Mouse (Mus musculus): ENCODE measurements around the gene Lrrc36. TPM values are rescaled to one million over a fixed set of nuclear protein-coding genes. Genes with fewer than 3 reads are reported as not detected.
A peak's percentile ranks its signal among the peaks of the same experiment; 100 is the strongest.

Gene Lrrc36
- total and polyA plus RNA-seq, 2 experiments from 2014 or later: 0.50 to 1.7 TPM

- DNase-seq (ENCODE audit: low spot score) (no peak), ATAC-seq (no peak)
- no peak overlapping the region for H3K9ac ChIP-seq (replicated peaks; ENCODE audit: low read length)
- no peaks in the 10 kb centered on the region for H3K4me1 ChIP-seq (ENCODE audit: insufficient read depth, low read length)
- WGBS: 98% methylated on average over 2 of the region's 2 CpGs
- H3K9me3 ChIP-seq (ENCODE audit: low read length): no peaks in the 10 kb centered on the region
- H3K27me3 ChIP-seq (ENCODE audit: insufficient read depth, low read length): no peaks in the 10 kb centered on the region
- H3K4me3 ChIP-seq (ENCODE audit: low read length): no peak overlapping the region
- H3K27ac ChIP-seq: no peak overlapping the region
- no peak overlapping the region for H3K4me2 ChIP-seq (ENCODE audit: low read depth, low read length)
- no peaks in the 10 kb centered on the region for H3K36me3 ChIP-seq (ENCODE audit: insufficient read depth, low read length)
- no peak for TF ChIP-seq CTCF (IDR thresholded peaks at IDR 0.05; ENCODE audit: low read depth)
Measured at GRCm38 (mm10) chr8:105384070-105384469, 29.3 kb upstream of the Lrrc36 start.

GRCm38 (mm10) chr8:105387151-105387550 lies 26.2 kb upstream of the Lrrc36 start:
- DNase-seq (ENCODE audit: low spot score): no peak
- ATAC-seq: no peak
- H3K36me3 ChIP-seq (ENCODE audit: insufficient read depth, low read length): no peaks in the 10 kb centered on the region
- no peak for TF ChIP-seq CTCF (IDR thresholded peaks at IDR 0.05; ENCODE audit: low read depth)
- H3K4me1 ChIP-seq (ENCODE audit: insufficient read depth, low read length): no peaks in the 10 kb centered on the region
- no peak overlapping the region for H3K27ac ChIP-seq
- H3K27me3 ChIP-seq (ENCODE audit: insufficient read depth, low read length): no peaks in the 10 kb centered on the region
- no peak overlapping the region for H3K9ac ChIP-seq (replicated peaks; ENCODE audit: low read length)
- no peaks in the 10 kb centered on the region for H3K9me3 ChIP-seq (ENCODE audit: low read length)
- H3K4me2 ChIP-seq (ENCODE audit: low read depth, low read length): no peak overlapping the region
- no peak overlapping the region for H3K4me3 ChIP-seq (ENCODE audit: low read length)
- 56% methylated on average over 1 of the region's 1 CpGs for WGBS

- Histone ChIP-seq H3K27me3 (ENCODE audit: insufficient read depth, low read length) (no peaks in the 10 kb centered on the region), H3K9me3 (ENCODE audit: low read length) (no peaks in the 10 kb centered on the region), H3K9ac (replicated peaks; ENCODE audit: low read length) (no peak overlapping the region), H3K36me3 (ENCODE audit: insufficient read depth, low read length) (no peaks in the 10 kb centered on the region), H3K4me1 (ENCODE audit: insufficient read depth, low read length) (no peaks in the 10 kb centered on the region), H3K27ac (no peak overlapping the region), H3K4me3 (ENCODE audit: low read length) (no peak overlapping the region), H3K4me2 (ENCODE audit: low read depth, low read length) (no peak overlapping the region)
- TF ChIP-seq CTCF (IDR thresholded peaks at IDR 0.05; ENCODE audit: low read depth): no peak
- 63% methylated on average over 6 of the region's 6 CpGs for WGBS
- DNase-seq (ENCODE audit: low spot score) (no peak), ATAC-seq (no peak)
Measured at GRCm38 (mm10) chr8:105389096-105389495, 24.3 kb upstream of the Lrrc36 start.

GRCm38 (mm10) chr8:105393089-105393787 lies 20.1 kb upstream of the Lrrc36 start:
- Histone ChIP-seq H3K27me3 (ENCODE audit: insufficient read depth, low read length) (no peaks in the 10 kb centered on the region), H3K9me3 (ENCODE audit: low read length) (no peaks in the 10 kb centered on the region), H3K27ac (no peak overlapping the region), H3K36me3 (ENCODE audit: insufficient read depth, low read length) (no peaks in the 10 kb centered on the region), H3K9ac (replicated peaks; ENCODE audit: low read length) (no peak overlapping the region), H3K4me2 (ENCODE audit: low read depth, low read length) (no peak overlapping the region), H3K4me1 (ENCODE audit: insufficient read depth, low read length) (no peaks in the 10 kb centered on the region), H3K4me3 (ENCODE audit: low read length) (no peak overlapping the region)
- no peak for TF ChIP-seq CTCF (IDR thresholded peaks at IDR 0.05; ENCODE audit: low read depth)
- no peak for ATAC-seq
- no peak for DNase-seq (ENCODE audit: low spot score)
- 84% methylated on average over 12 of the region's 12 CpGs for WGBS

GRCm38 (mm10) chr8:105393915-105394314 lies 19.5 kb upstream of the Lrrc36 start:
- TF ChIP-seq CTCF (IDR thresholded peaks at IDR 0.05; ENCODE audit: low read depth): no peak
- no peak overlapping the region for H3K4me3 ChIP-seq (ENCODE audit: low read length)
- H3K36me3 ChIP-seq (ENCODE audit: insufficient read depth, low read length): no peaks in the 10 kb centered on the region
- DNase-seq (ENCODE audit: low spot score) (no peak), ATAC-seq (no peak)
- no peaks in the 10 kb centered on the region for H3K27me3 ChIP-seq (ENCODE audit: insufficient read depth, low read length)
- no peaks in the 10 kb centered on the region for H3K9me3 ChIP-seq (ENCODE audit: low read length)
- no peak overlapping the region for H3K4me2 ChIP-seq (ENCODE audit: low read depth, low read length)
- no peak overlapping the region for H3K9ac ChIP-seq (replicated peaks; ENCODE audit: low read length)
- no peak overlapping the region for H3K27ac ChIP-seq
- WGBS: 63% methylated on average over 7 of the region's 7 CpGs
- no peaks in the 10 kb centered on the region for H3K4me1 ChIP-seq (ENCODE audit: insufficient read depth, low read length)

- Histone ChIP-seq H3K4me1 (ENCODE audit: insufficient read depth, low read length) (no peaks in the 10 kb centered on the region), H3K4me2 (ENCODE audit: low read depth, low read length) (no peak overlapping the region), H3K36me3 (ENCODE audit: insufficient read depth, low read length) (no peaks in the 10 kb centered on the region), H3K4me3 (ENCODE audit: low read length) (no peak overlapping the region), H3K27me3 (ENCODE audit: insufficient read depth, low read length) (no peaks in the 10 kb centered on the region), H3K9me3 (ENCODE audit: low read length) (no peaks in the 10 kb centered on the region), H3K27ac (no peak overlapping the region), H3K9ac (replicated peaks; ENCODE audit: low read length) (no peak overlapping the region)
- peak; percentile 69 for TF ChIP-seq CTCF (IDR thresholded peaks at IDR 0.05; ENCODE audit: low read depth)
- WGBS: 38% methylated on average over 3 of the region's 3 CpGs
- DNase-seq (ENCODE audit: low spot score) (peak; percentile 81), ATAC-seq (no peak)
Measured at GRCm38 (mm10) chr8:105397747-105398146, 15.6 kb upstream of the Lrrc36 start.

- 84% methylated on average over 5 of the region's 5 CpGs for WGBS
- TF ChIP-seq CTCF (IDR thresholded peaks at IDR 0.05; ENCODE audit: low read depth): no peak
- Histone ChIP-seq H3K27me3 (ENCODE audit: insufficient read depth, low read length) (no peaks in the 10 kb centered on the region), H3K36me3 (ENCODE audit: insufficient read depth, low read length) (no peaks in the 10 kb centered on the region), H3K27ac (no peak overlapping the region), H3K4me1 (ENCODE audit: insufficient read depth, low read length) (no peaks in the 10 kb centered on the region), H3K9me3 (ENCODE audit: low read length) (no peaks in the 10 kb centered on the region), H3K4me3 (ENCODE audit: low read length) (no peak overlapping the region), H3K9ac (replicated peaks; ENCODE audit: low read length) (no peak overlapping the region), H3K4me2 (ENCODE audit: low read depth, low read length) (no peak overlapping the region)
- no peak for DNase-seq (ENCODE audit: low spot score)
- no peak for ATAC-seq
Measured at GRCm38 (mm10) chr8:105400016-105400415, 13.4 kb upstream of the Lrrc36 start.

All from hindbrain, postnatal 0 days (tissue).